Mouse (Mus musculus): ENCODE measurements around the gene Ube2j1. TPM values are rescaled to one million over a fixed set of nuclear protein-coding genes. Genes with fewer than 3 reads are reported as not detected.

The Ube2j1 gene
- polyA plus RNA-seq, 1 experiment from 2014 or later, result 64.2 TPM

DNA sequence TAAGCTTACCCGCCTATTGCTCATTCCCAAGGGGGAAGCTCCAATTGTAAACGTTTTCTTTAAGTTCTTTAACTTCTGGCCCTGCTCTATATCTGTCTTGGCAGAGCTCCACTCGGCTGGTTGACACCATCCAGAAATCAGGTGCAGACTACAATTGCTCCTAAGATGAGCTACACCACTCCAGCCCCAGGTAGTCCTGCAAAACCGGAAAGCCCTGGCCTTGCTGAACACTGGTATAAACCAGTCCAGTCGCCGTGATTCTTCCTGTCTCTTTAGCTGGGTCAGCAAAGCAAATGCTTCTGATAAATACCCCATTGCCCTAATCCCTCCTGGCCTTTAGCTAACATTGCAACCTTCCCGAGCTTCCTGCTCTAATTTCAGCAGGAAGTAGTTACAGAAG, 29.9 kb downstream of the Ube2j1 start:
- ATAC-seq (ENCODE audit: insufficient read depth, low FRiP score, low TSS enrichment) (no peak), DNase-seq (ENCODE audit: low spot score) (no peak)
- Histone ChIP-seq H3K27ac (ENCODE audit: low read depth, low read length) (no peak overlapping the region), H3K36me3 (ENCODE audit: control insufficient read depth, insufficient read depth, low read length) (no peaks in the 10 kb centered on the region), H3K9me3 (ENCODE audit: control insufficient read depth, low read length) (no peaks in the 10 kb centered on the region), H3K4me1 (ENCODE audit: control insufficient read depth, insufficient read depth, low read length) (no peaks in the 10 kb centered on the region), H3K9ac (ENCODE audit: low read length) (no peak overlapping the region), H3K4me3 (ENCODE audit: low read depth, low read length) (no peak overlapping the region), H3K27me3 (ENCODE audit: control insufficient read depth, insufficient read depth, low read length) (no peaks in the 10 kb centered on the region), H3K4me2 (ENCODE audit: low read depth) (no peak overlapping the region)
- 59% methylated on average over 7 of the region's 7 CpGs for WGBS

DNA sequence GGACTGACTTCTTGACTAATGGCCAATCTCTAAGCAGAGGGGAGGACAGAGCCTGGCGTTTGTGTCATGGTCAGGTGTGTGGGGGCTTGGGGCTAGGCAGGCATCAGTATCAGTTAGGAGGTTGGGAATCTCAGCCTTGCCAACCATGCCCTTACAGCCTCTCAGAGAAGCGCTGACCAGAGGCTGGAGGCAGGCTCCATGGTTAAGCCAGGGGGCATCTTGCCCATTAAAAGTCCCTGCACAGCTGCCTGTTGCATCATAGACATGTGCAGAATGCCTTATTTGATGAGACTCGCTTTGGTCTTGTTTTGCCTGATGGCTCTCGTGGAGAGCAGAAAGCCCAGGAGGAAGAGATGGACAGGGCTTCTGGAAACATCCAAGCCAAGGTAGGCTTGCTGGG, 31.8 kb downstream of the Ube2j1 start, which contains the start of gene Gabrr2:
TSS of gene Gabrr2 (plus strand) at position 19 of the 400 bp plus-strand sequence.
- whole genome bisulfite sequencing, result 87% methylated on average over 4 of the region's 4 CpGs
- no peak within 1 kb of the TSS for H3K4me2 ChIP-seq (ENCODE audit: low read depth)
- no peaks in the 10 kb centered on the region for H3K36me3 ChIP-seq (ENCODE audit: control insufficient read depth, insufficient read depth, low read length)
- H3K9ac ChIP-seq (ENCODE audit: low read length), result no peak within 1 kb of the TSS
- no peak for DNase-seq (ENCODE audit: low spot score)
- H3K27ac ChIP-seq (ENCODE audit: low read depth, low read length), result no peak within 1 kb of the TSS
- H3K9me3 ChIP-seq (ENCODE audit: control insufficient read depth, low read length), result no peaks in the 10 kb centered on the region
- H3K4me1 ChIP-seq (ENCODE audit: control insufficient read depth, insufficient read depth, low read length), result no peaks in the 10 kb centered on the region
- no peak within 1 kb of the TSS for H3K4me3 ChIP-seq (ENCODE audit: low read depth, low read length)
- ATAC-seq (ENCODE audit: insufficient read depth, low FRiP score, low TSS enrichment), result no peak
- no peaks in the 10 kb centered on the region for H3K27me3 ChIP-seq (ENCODE audit: control insufficient read depth, insufficient read depth, low read length)

DNA sequence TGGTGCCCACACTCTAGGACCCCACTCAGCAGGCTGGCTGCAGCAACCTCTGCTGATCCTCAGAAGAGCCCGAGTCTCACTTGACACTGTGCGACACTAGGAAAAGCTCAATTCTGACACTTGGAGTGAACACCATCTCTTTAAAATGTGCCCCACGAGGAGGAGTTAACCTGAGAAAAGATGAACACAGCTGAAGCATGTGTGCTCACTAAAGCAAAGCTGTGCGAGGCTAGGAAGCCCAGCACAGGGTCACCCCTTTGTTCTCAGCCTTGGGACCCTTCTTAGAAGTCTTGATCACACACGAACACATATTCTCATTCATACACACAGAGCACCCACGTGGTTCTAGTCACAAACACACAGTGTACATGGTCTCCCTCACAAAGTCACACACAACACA, 33.8 kb downstream of the Ube2j1 start:
- Histone ChIP-seq H3K36me3 (ENCODE audit: control insufficient read depth, insufficient read depth, low read length) (no peaks in the 10 kb centered on the region), H3K9ac (ENCODE audit: low read length) (no peak overlapping the region), H3K4me1 (ENCODE audit: control insufficient read depth, insufficient read depth, low read length) (no peaks in the 10 kb centered on the region), H3K4me3 (ENCODE audit: low read depth, low read length) (no peak overlapping the region), H3K27ac (ENCODE audit: low read depth, low read length) (no peak overlapping the region), H3K27me3 (ENCODE audit: control insufficient read depth, insufficient read depth, low read length) (no peaks in the 10 kb centered on the region), H3K9me3 (ENCODE audit: control insufficient read depth, low read length) (no peaks in the 10 kb centered on the region), H3K4me2 (ENCODE audit: low read depth) (no peak overlapping the region)
- 77% methylated on average over 6 of the region's 6 CpGs for WGBS
- ATAC-seq (ENCODE audit: insufficient read depth, low FRiP score, low TSS enrichment) (no peak), DNase-seq (ENCODE audit: low spot score) (no peak)

DNA sequence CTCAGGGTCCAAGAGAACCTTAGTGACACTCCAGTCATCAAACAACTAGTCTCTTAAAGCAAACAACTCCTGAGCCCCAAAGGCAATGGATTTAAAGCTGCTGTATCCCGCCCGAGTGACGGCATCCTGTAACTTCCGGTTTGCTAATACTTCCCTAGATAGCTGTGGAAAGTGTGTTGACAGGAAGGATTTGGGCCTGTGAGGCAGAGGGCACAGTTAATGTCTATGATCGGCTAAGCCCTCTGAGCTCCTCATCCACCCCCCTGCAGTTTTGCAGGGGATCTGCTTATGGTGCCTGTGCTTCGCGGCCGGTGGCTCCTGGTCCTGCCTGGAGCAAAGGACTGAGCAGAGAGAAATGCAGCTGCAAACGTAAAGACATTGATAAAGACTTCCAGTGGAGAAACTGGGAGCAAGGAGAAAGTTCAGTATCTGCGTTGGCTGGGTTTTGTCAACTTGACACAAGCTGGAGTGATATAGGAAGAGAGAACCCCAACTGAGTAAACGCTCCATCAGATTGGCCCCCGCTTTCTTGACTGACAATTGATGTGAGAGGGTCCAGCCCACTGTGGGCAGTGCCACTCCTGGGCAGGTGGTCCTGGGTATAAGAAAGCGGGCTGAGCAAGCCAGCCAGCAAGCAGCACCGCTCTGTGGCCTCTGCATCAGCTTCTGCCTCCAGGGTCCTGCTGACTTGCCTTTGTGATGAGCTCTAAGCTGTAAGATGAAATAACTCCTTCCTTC, 35.2 kb downstream of the Ube2j1 start:
- ATAC-seq (ENCODE audit: insufficient read depth, low FRiP score, low TSS enrichment), result no peak
- 74% methylated on average over 14 of the region's 14 CpGs for WGBS
- Histone ChIP-seq H3K27me3 (ENCODE audit: control insufficient read depth, insufficient read depth, low read length) (no peaks in the 10 kb centered on the region), H3K4me2 (ENCODE audit: low read depth) (no peak overlapping the region), H3K36me3 (ENCODE audit: control insufficient read depth, insufficient read depth, low read length) (no peaks in the 10 kb centered on the region), H3K27ac (ENCODE audit: low read depth, low read length) (no peak overlapping the region), H3K9me3 (ENCODE audit: control insufficient read depth, low read length) (no peaks in the 10 kb centered on the region), H3K4me1 (ENCODE audit: control insufficient read depth, insufficient read depth, low read length) (no peaks in the 10 kb centered on the region), H3K4me3 (ENCODE audit: low read depth, low read length) (no peak overlapping the region), H3K9ac (ENCODE audit: low read length) (no peak overlapping the region)
- DNase-seq (ENCODE audit: low spot score), result no peak

DNA sequence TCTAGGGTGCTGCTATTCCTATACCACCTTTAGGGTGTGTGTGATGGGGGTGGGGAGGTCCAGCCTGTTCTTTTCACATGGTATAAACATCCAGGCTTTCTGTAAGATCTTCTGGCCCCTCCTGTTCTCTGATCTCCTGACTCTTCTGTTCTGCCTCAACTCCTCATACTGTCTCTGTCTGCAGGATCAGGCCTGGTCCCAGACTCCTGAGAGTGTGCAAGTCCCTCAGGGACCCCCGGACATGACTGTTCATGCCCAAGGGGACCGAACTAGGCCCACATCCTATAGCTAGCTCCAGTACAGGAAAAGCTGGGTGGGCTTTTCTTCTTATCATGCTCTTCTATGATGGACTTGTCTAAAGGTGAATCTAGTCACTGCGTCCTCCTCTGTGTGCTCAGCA, 36.1 kb downstream of the Ube2j1 start:
- 88% methylated on average over 3 of the region's 3 CpGs for WGBS

DNA sequence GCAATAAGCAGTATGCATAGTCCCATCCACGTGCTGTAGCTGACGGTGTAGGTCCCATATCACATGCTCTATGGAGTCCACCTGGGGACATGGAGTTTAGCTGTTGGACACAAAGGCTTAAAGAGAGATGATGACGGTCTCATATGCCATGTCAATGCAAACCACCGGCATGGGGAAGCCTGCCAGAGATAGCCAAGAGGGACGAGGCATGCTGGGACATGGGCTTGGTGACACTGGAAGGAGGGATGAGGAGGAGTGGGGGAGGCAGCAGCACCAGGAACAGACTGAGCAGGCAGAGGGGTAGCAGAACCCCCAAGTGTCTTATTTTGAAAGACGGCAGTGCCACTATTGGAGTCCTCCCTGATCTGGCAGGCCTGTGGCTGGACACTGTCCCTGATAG, 36.6 kb downstream of the Ube2j1 start:
- H3K4me2 ChIP-seq (ENCODE audit: low read depth), result no peak overlapping the region
- no peak for ATAC-seq (ENCODE audit: insufficient read depth, low FRiP score, low TSS enrichment)
- DNase-seq (ENCODE audit: low spot score), result no peak
- H3K27me3 ChIP-seq (ENCODE audit: control insufficient read depth, insufficient read depth, low read length), result no peaks in the 10 kb centered on the region
- H3K4me3 ChIP-seq (ENCODE audit: low read depth, low read length), result no peak overlapping the region
- H3K4me1 ChIP-seq (ENCODE audit: control insufficient read depth, insufficient read depth, low read length), result no peaks in the 10 kb centered on the region
- no peaks in the 10 kb centered on the region for H3K36me3 ChIP-seq (ENCODE audit: control insufficient read depth, insufficient read depth, low read length)
- no peaks in the 10 kb centered on the region for H3K9me3 ChIP-seq (ENCODE audit: control insufficient read depth, low read length)
- 93% methylated on average over 6 of the region's 6 CpGs for WGBS
- H3K9ac ChIP-seq (ENCODE audit: low read length), result no peak overlapping the region
- H3K27ac ChIP-seq (ENCODE audit: low read depth, low read length), result no peak overlapping the region

More for the DNA sequence above, 36.1 kb downstream of the Ube2j1 start:
- DNase-seq (ENCODE audit: low spot score) (no peak), ATAC-seq (ENCODE audit: insufficient read depth, low FRiP score, low TSS enrichment) (no peak)
- Histone ChIP-seq H3K4me2 (ENCODE audit: low read depth) (no peak overlapping the region), H3K27me3 (ENCODE audit: control insufficient read depth, insufficient read depth, low read length) (no peaks in the 10 kb centered on the region), H3K27ac (ENCODE audit: low read depth, low read length) (no peak overlapping the region), H3K9me3 (ENCODE audit: control insufficient read depth, low read length) (no peaks in the 10 kb centered on the region), H3K4me3 (ENCODE audit: low read depth, low read length) (no peak overlapping the region), H3K9ac (ENCODE audit: low read length) (no peak overlapping the region), H3K36me3 (ENCODE audit: control insufficient read depth, insufficient read depth, low read length) (no peaks in the 10 kb centered on the region), H3K4me1 (ENCODE audit: control insufficient read depth, insufficient read depth, low read length) (no peaks in the 10 kb centered on the region)

DNA sequence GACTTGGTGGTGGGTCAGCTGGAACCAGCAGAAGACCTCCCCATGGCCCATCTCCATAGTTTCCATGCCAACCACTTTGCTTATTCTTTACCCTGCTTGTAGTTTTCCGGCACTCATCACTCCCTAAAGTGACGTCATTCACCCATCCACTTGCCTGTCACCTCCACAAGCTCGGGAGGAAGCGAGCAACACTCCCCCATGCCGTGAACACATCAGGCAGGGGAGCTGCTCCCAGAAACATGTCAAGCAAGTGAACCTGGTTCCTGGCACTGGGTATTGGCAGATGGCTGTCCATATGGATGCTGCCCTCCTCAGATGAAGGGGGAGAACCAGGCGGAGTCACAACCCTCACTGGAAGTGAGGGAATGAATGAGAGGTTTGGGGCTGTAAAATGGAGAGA, 37.7 kb downstream of the Ube2j1 start:
- no peak overlapping the region for H3K4me2 ChIP-seq (ENCODE audit: low read depth)
- H3K27me3 ChIP-seq (ENCODE audit: control insufficient read depth, insufficient read depth, low read length), result no peaks in the 10 kb centered on the region
- WGBS, result 78% methylated on average over 6 of the region's 6 CpGs
- no peak overlapping the region for H3K27ac ChIP-seq (ENCODE audit: low read depth, low read length)
- H3K9me3 ChIP-seq (ENCODE audit: control insufficient read depth, low read length), result no peaks in the 10 kb centered on the region
- H3K4me1 ChIP-seq (ENCODE audit: control insufficient read depth, insufficient read depth, low read length), result no peaks in the 10 kb centered on the region
- no peak for DNase-seq (ENCODE audit: low spot score)
- H3K36me3 ChIP-seq (ENCODE audit: control insufficient read depth, insufficient read depth, low read length), result no peaks in the 10 kb centered on the region
- ATAC-seq (ENCODE audit: insufficient read depth, low FRiP score, low TSS enrichment), result no peak
- H3K4me3 ChIP-seq (ENCODE audit: low read depth, low read length), result no peak overlapping the region
- no peak overlapping the region for H3K9ac ChIP-seq (ENCODE audit: low read length)

DNA sequence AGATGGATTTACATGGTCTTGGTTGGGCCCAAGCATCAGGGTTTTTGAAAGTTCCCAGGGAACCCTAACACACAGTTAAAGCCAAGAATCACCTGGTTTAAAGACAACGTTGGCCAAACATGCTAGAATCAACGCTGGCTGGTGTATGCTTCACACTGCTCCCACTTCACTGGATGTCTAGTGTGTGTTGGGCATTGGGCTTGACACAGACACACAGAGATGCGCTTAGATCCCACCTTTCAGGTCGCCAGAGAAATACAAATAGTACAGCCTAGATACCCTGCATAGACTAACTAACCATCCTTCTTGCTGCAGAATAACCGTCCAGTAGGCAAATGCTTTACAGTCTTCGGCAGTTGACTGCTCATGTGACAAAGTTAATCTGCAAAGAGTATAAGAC, 39.1 kb downstream of the Ube2j1 start:
- H3K4me3 ChIP-seq (ENCODE audit: low read depth, low read length), result no peak overlapping the region
- no peaks in the 10 kb centered on the region for H3K9me3 ChIP-seq (ENCODE audit: control insufficient read depth, low read length)
- H3K36me3 ChIP-seq (ENCODE audit: control insufficient read depth, insufficient read depth, low read length), result no peaks in the 10 kb centered on the region
- ATAC-seq (ENCODE audit: insufficient read depth, low FRiP score, low TSS enrichment), result no peak
- no peak for DNase-seq (ENCODE audit: low spot score)
- H3K27ac ChIP-seq (ENCODE audit: low read depth, low read length), result no peak overlapping the region
- H3K27me3 ChIP-seq (ENCODE audit: control insufficient read depth, insufficient read depth, low read length), result no peaks in the 10 kb centered on the region
- H3K9ac ChIP-seq (ENCODE audit: low read length), result no peak overlapping the region
- 89% methylated on average over 6 of the region's 6 CpGs for WGBS
- H3K4me2 ChIP-seq (ENCODE audit: low read depth), result no peak overlapping the region
- H3K4me1 ChIP-seq (ENCODE audit: control insufficient read depth, insufficient read depth, low read length), result no peaks in the 10 kb centered on the region

DNA sequence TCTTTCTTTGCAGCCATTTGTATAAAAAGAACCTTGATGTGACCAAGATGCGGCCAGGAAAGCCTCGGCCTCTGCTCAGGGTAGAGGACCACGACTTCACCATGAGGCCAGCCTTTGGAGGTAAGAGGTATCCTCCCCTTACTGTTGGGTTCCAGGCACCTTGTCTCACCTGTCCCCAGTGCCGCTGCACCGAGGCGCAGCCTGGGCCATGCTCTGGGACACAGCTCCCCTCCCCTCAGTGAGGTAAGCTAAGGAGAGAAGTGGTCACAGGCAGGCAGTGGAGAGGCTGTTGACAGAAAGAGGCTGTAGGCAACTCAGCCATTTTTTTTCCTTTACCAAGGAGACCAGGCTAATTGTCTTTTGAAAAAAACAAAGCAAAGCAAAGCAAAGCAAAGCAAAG, 40.1 kb downstream of the Ube2j1 start:
- no peak overlapping the region for H3K4me2 ChIP-seq (ENCODE audit: low read depth)
- ATAC-seq (ENCODE audit: insufficient read depth, low FRiP score, low TSS enrichment) (no peak), DNase-seq (ENCODE audit: low spot score) (no peak)
- 87% methylated on average over 6 of the region's 6 CpGs for WGBS
- H3K27me3 ChIP-seq (ENCODE audit: control insufficient read depth, insufficient read depth, low read length), result no peaks in the 10 kb centered on the region
- no peak overlapping the region for H3K9ac ChIP-seq (ENCODE audit: low read length)
- no peak overlapping the region for H3K27ac ChIP-seq (ENCODE audit: low read depth, low read length)
- H3K9me3 ChIP-seq (ENCODE audit: control insufficient read depth, low read length), result no peaks in the 10 kb centered on the region
- H3K4me3 ChIP-seq (ENCODE audit: low read depth, low read length), result no peak overlapping the region
- H3K4me1 ChIP-seq (ENCODE audit: control insufficient read depth, insufficient read depth, low read length), result no peaks in the 10 kb centered on the region
- H3K36me3 ChIP-seq (ENCODE audit: control insufficient read depth, insufficient read depth, low read length), result no peaks in the 10 kb centered on the region

All from neural tube, embryonic 11.5 days (tissue).